Mouse (Mus musculus): ENCODE results near the gene Csk.

Gene Csk

DNA sequence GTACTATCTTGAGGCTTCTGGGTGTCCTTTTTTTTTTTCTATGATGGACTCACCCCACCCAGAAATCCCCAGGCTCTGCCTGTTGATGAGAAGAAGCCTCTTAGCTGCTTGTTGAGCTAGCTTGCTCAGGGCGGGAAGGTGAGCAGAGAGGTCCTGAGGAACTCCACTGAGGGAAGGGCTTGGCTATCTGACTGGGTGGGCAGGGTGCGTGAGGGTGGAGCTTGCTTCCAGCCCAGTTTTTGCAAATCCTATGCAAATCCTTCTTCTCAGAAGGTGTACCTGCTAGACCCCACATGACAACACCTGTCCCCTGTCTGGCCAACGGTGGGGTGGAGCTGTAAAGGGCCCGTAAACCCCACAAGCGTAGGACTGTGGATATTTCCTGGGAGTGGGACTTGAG, at the start of gene Csk:
TSS of gene Csk (minus strand) at position 349 of the 400 bp plus-strand sequence.
- DNase-seq (ENCODE audit: low spot score) = no peak

DNA sequence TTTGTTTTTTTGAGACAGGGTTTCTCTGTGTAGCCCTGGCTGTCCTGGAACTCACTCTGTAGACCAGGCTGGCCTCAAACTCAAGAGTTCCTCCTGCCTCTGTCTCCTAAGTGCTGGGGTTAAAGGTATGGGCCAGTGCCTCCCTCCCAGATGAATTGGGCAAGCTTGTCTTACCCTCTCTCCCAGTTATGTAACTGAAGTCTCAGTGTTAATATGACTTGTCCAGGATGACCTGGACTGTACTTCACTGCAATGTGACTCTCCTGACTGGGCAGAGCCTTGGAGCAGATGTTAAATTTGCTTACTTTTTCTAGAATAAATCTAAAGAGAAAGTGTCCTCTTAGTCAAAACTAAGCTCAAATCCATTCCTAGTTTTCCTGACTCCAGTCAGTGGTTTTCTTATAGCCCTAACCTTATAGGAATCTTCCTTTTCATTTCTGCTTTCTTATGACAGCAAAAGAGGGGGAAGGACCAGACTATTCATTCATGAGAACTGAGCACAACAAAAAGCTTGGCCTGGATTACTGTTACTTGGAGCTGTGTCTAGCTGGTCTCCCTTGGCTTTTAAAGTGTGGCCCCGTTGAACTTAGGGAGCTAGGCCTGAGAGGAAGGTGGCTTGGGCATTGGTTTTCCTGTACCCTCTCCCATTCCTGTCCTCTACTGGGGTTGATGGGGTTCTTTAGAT, 45.2 kb upstream of the Csk start:
- no peak for DNase-seq (ENCODE audit: low spot score)

DNA sequence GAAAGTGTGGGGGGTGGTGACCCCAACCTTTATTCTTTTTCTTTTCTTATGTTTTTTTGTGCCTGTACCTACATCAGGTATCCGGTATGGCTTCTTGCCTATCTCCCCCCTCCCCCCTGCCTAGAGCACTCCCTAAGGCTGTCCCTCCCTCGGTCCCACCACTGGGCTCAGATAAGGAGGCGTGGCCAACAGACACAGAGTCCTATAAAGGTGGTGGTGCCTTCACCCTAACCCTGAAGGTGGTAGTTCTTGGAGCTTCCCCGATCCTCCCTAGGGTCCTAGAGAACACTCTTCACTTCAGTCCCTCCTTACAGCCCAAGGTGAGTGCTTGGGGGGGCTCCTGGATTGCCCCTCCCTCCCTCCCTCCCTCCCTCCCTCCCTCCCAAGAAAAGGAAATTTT, 43.9 kb upstream of the Csk start:
- DNase-seq (ENCODE audit: low spot score) = no peak

DNA sequence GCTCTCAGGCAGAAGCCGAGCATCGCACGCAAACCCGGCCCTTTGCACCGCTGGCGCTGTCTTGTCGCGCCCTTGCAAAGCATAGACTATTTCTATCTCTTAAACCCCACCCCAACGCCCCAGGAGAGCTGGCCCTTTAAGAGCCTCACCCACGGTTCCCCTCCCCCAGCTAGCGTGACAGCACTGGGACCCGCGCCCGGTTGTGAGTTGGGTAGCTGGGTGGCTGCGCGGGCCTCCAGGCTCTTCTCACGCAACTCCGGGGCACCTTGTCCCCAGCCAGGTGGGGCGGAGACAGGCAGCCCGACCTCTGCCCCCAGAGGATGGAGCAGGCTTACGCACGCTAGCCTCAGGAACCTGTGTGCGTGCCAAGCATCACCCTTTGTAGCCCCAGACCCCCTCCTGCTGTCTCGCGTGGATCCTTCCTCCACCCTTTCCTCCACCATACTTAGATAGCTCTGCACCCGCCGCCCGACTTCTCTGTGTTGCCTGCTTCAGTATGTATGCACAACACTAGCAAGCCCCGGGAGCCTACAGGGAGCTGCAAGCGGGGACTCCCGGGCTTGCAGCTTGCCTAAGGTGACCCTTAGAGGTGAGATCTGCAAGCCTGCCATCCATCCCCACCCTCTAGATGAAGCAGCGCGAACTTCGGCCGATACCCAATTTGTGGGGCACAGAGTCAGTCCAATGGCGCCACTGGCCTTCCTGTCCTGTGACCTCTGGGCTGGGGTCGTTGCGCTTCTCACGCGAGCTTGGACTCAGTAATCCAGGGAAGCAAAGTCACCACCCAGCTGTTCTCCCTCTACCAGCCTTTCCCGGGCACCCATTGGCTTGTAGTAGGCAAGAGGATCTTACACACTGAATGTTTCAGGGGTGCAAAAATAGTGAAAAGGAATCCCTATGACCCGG, 43.2 kb upstream of the Csk start:
- no peak for DNase-seq (ENCODE audit: low spot score)

DNA sequence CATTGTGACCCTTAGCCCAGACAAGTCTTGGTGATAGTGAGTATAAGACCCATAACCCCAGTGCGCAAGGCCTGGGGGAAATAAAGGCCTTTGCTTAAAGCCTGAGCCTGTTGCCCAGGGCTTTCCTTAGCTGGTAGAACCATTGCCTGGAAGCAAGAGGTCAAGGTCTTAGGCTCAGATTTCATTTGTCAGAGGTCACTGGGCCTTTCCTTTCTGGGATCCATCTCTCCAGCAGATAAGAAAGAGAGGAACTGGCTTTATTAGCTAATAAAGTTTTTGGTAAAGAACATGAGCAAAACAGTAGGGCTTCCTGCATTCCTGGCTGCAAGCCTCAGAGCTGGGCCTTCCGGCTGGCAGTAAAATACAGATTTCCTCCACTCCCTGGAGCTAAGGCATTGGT, 40.7 kb upstream of the Csk start:
- no peak for DNase-seq (ENCODE audit: low spot score)

DNA sequence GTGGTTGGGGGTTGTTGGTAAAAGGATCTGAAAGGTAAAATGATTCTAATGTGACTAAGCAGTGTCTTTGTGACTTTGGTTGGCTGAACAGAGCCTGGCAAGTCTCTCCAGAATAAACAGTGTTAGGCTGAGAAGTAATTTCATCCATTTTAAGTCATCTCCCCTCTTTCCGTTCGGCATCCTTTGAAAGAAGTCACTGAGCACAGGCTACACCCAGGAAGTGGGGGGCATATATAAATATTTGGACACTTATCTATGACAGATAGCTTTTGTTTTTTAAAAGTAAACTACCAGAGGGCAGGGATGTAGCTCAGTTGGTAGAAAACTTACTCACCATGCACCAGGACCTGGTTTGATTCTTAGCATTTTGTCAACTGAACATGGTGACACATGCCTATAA, 35.2 kb upstream of the Csk start:
- no peak for DNase-seq (ENCODE audit: low spot score)

DNA sequence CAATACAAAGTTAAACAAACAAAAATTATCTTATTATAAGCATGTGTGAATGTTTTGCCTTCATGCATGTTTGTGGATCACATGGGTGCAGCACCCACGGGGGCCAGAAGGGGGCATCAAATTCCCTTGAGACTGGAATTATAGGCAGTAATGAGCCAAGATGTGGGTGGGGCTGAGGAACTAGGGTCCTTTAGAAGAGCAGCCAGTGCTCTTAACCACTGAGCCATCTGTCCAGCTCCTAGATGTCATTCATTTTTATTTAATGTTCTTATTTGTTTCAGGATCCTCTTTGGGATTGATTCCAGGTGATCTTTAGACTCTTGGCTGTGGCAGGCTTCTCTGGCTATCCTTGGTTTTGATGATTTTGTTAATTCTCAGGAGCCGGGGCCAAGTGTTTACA, 34.7 kb upstream of the Csk start:
- no peak for DNase-seq (ENCODE audit: low spot score)

DNA sequence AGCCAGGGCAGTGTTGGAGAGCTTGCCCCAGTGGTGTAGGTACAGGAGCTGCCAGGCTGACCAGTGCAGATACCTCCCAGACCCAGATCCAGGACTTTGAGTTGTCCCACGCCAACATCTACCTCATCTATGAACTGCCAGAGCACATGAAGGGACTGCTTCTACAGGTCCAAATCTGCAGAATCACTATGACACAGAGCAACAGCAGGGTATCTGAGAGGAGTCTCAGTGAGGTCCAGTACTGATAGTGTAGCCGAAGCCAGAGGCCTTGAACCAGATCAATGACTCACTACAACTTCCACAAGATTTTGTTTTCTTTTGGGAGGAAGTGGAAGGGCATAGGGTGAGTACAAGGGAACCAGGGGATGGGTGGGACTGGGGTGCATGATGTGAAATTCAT, 34.3 kb upstream of the Csk start, which contains the start of gene Cyp1a1:
TSS of gene Cyp1a1 (plus strand) at position 178 of the 400 bp plus-strand sequence.
- no peak for DNase-seq (ENCODE audit: low spot score)

DNA sequence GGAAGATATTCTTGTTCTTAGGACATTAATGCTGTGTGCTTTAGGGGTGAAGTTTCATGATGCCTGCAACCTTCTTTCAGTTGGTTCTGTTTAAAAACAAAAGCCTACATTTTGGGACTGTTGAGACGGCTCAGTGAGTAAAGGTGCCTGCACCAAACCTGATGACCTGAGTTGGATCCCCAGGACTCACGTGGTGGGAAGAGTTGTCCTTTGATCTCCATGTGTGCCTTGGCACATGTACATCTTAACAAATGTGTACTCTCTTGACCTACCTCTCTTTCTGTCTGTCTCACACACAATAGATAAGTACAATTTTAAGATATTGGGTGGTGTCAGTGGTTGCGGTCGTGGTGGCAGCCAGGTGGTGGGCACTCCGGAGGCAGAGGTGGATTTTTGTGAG, 32.6 kb upstream of the Csk start:
- DNase-seq (ENCODE audit: low spot score) = no peak

DNA sequence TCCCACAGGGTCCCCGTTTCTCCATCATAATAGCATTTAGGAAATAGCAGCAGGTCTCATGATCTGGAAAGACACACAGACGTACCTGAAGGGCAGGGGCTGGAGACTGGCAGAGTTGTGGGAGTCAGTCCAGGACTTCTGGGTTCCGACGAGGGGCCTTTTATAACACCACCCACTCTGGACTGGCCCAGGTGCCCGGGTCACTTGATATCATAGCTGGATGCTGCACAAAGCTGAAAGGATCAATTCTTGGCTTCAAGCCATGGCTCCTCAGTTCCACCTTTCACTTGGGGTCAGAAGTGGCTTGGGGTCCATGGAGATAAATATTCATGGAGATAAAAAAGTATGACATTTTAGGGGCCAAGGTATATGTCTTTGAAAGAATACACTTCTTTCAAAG, 30.1 kb upstream of the Csk start, which contains the start of gene Cyp1a2:
TSS of gene Cyp1a2 (minus strand) at position 184 of the 400 bp plus-strand sequence.
- DNase-seq (ENCODE audit: low spot score) = no peak

DNA sequence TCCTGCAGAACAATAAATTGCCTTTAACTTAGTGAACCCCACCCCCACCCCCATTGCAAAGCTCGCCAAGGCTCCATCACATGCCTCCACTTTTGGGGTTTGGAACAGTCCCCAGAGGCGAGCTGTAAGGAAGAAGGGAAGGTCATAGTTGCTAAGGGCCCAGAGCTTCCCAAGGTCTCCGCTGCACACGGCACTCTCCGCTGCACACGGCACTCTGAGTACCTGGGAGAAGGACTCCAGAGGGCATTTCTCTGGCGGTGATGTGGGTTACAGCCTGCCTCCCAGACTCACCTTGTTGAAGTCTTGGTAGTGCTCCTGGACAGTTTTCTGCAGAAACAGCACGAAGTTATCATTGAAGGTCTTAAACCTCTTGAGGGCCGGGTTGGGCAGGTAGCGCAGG, 28.0 kb upstream of the Csk start:
- DNase-seq (ENCODE audit: low spot score) = no peak

DNA sequence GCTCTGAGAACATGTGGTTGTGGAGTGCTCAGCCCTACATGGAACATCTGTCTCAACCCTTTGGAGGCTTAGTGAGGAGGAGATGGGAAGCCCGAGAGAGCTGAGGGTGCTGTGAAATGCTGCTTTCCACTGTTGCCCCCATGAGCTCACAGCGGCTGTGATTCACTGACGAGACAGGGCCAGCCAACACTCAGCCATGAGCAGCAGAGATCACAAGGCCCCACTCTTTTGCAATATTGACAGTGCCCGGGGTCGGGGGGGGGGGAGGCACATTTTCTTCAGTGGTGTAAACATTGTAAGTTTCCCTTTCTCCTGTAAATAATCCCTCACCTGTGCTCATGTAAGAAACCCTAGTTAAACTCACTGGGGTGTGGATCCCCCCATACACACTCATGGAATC, 18.1 kb upstream of the Csk start:
- no peak for DNase-seq (ENCODE audit: low spot score)

DNA sequence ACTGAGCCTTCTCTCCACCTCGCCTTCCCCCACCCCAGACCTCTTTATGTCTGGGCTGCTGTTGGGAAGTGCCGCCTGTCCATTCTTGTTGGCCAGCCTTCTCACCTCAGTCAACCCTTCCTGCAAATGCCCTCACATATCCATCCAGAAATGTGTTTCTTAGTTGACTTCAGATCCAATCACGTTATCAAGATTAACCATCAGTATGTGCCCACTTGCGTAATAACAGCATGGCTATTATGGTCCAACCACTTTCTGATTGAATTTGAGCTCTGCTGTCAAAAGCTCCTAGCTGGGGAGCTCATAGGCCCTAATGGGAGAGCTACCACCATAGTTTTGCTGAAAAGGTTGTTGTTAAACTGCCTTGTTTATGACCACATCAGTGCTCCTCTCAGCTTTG, 17.6 kb upstream of the Csk start:
- DNase-seq (ENCODE audit: low spot score) = no peak

DNA sequence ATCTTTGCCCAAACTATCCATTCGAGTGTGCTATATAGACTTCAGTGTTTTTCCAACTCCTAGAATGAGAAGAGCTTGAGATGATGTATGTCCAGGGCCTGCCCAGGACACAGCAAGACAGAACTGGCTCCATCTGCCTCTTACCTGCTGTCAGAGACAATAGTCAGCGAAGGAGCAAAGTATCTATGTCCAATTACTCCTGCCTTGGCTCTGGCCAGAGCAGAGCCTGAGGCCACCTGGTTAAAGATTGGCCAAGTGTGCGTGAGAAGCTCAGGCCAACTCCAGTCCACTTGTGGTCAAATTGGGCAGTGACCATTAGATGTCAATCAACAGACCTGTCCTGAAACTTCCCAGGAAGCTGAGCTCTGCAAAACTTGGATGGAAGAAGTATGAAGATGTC, 16.1 kb upstream of the Csk start:
- no peak for DNase-seq (ENCODE audit: low spot score)

DNA sequence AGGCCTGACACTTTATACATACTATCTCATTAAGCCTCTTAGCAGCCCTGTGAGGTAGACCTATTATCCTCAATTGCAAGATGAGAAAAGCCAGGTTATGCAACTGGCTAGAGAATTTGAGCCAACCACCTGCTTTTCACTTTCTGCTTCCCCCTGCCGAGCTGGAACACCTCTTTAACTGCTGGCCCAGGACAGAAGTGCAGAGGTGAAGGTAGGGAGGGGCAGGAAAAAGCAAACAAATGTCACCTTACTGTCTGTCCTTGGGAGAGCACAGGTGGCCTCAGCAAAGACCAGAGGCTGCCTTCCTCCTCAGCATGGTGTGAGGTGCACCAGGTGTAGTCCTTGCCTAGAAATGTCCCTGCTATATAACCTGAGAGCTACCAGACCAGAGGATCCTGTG, 14.8 kb upstream of the Csk start:
- no peak for DNase-seq (ENCODE audit: low spot score)

DNA sequence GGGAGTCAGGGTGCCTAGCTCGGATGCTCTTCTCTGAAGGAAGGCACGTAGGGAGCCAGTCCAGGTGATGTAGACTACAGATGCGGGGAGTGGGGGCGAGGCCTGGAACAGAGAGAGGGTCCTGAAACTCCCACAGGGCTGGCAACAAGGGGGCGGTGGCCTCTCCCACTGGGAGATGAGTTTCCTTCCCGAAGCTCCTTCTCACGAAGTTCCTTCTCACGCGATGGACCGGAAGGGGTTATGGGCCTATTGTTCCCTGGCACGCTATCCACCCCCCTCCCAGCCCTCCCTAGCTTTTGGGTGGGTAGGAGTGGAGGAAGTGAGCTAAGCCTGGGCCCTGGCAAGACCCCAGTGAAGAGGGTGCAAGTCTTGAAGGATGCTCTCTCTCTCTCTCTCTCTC, 14.4 kb upstream of the Csk start:
- DNase-seq (ENCODE audit: low spot score) = no peak

DNA sequence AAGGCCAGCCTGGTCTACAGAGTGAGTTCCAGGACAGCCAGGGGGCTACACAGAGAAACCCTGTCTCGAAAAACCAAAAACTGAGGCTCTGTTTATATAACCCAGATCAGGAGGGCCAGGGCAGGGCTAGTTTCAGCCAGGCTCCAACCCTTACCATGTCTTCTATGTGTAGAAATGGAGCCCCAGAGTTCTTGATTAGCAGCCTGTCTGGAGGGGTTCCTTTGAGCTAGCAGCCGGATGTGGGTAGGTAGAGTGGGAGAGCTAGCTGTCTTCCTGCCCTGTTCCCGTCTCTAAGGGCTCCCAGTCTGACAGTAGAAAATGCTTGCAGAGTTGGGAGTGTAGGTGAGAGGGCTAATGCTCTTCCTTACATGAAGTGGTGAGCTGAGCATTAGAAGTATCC, 13.7 kb upstream of the Csk start:
- no peak for DNase-seq (ENCODE audit: low spot score)

DNA sequence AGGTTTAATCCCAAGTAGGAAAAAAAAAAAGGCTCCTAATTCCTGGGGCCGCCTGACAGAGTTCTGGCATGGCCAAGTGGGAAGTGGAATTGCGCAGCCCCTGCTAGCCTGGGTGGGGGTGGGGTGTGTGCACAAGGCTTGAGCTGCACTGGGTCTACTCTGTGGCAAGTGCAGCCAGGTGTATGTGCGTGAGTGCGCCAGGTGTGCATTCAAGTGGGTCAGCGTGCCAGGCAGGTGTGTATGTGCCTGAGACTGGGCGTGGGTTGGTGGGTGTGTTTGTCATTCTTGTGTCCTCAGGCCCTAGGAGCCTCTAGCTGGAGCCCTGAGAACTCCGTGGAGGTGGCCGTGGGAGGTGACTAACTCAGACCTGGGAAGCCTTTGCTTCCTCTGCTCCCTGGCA, 13.1 kb upstream of the Csk start:
- no peak for DNase-seq (ENCODE audit: low spot score)

DNA sequence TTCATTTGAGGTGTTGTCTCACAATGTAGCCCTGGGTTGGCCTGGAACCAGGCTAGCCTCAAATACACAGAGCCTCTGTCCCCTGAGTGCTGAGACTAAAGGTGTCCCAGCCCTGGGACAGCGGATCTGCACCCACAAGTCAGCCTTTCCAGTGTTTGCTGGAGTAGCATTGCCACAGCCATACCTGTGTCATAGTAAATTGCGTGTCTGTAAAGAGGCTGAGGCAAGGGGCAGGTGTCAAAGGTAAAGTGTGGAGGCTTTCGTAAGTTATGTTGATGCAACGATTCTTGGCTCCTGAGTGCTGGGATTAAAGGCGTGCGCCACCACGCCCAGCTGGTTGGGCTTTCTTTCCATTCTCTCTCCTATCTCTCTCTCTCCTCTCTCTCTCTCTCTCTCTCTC, 11.2 kb upstream of the Csk start:
- DNase-seq (ENCODE audit: low spot score) = no peak

DNA sequence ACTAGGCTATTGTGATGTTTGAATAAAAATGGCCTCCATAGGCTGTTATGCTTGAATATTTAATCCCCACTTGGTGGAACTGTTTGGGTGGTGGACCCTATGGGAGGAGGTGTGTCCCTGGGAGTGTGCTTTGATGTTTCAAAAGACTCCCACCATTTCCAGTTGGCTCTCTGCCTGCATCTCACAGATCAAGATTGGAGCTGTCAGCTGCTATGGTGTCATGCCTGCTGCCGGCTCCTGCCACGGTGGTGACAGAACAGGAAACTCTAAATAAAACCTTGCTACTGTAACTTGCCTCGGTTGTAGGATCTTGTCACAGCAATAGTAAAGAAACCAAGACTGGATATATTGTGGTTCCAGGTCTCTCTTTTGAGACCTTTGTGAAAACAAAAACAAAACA, 8.1 kb upstream of the Csk start:
- no peak for DNase-seq (ENCODE audit: low spot score)

DNA sequence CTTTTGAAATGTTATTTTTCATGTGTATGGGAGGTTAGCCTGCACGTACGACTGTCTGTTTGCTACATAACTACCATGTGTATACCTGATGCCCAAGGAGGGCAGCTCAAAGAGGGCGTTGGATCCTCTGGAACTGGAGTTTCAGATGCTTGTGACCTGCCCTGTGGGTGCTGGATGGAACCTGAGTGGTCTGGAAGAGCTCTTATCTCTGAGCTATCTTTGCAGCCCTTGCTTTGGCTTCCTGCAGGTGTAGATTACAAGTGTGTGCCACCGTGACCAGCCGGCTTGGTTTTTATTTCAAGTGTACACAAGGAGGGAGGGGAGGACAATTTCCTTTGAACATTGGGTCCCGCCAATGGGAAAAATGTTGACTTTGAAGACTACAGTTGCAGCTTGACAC, 7.1 kb upstream of the Csk start:
- DNase-seq (ENCODE audit: low spot score) = no peak

DNA sequence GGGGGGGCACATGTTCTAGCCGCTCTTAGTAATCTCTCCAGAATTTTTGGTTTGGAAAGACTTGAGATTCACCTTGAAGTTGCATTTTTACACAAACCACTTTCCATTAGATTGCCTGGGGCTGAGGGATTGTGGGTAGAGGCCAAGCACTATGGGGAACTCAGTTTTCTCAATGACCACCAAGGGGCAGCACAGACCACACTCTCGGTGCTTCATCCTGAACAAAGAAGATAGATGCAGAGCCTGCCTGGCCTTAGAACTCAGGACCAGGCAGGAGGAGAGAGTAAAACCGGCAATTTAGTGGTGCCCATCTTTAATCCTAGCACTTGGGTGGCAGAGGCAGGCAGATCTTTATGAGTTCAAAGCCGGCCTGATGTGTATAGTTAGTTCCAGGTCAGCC, 6.3 kb upstream of the Csk start:
- no peak for DNase-seq (ENCODE audit: low spot score)

DNA sequence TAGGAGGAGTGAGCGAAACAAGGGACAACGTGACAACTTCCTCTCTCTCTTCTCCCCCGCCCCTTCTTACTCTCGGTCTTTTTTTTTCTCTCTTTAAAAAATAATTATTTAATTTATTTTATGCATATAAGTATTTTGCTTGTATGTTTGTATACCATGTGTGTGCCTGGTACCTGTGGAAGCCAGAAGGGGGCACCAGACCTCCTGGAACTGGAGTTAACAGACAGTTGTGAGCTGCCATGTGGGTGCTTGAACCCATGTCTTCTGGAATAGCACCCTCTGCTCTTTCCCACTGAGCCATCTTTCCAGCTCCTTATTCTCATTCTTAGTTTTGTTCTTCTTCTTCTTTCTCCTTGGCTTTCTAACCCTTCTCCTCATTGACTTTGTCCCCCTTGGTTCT, 5.5 kb upstream of the Csk start:
- no peak for DNase-seq (ENCODE audit: low spot score)

DNA sequence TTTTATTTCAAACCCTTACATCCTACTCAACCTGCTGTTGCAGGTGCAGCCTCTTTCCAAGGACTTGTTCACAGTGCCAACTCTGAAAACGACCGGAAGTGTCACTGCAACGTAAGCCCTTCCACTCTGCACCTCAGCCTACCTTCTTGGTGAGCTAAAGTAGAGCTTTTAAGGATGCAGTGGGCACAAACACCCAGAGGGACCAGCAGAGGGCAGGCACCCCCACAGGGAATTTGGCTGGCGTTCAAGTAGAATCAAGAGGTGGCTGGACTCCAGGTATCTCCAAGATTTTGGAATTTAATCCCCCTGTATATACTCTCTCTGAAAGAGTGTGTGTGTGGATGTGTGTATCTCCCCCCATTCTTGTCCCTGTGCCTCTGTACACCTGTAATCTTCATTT, 4.4 kb upstream of the Csk start:
- DNase-seq (ENCODE audit: low spot score) = no peak
